Mouse (Mus musculus) lung, postnatal 0 days (tissue): Measurements from ENCODE around the gene Galk2.

Experiments
- CTCF ChIP-seq: IDR thresholded peaks from 2 replicates; pipeline ENCODE4 v1.5.1; 2016; ENCODE audit warnings: antibody characterized with exemption, mild to moderate bottlenecking
- EP300 ChIP-seq: IDR thresholded peaks from 2 replicates; pipeline ENCODE4 v1.6.1; 2016; ENCODE audit warnings: antibody characterized with exemption, mild to moderate bottlenecking, control low read depth

DNA sequence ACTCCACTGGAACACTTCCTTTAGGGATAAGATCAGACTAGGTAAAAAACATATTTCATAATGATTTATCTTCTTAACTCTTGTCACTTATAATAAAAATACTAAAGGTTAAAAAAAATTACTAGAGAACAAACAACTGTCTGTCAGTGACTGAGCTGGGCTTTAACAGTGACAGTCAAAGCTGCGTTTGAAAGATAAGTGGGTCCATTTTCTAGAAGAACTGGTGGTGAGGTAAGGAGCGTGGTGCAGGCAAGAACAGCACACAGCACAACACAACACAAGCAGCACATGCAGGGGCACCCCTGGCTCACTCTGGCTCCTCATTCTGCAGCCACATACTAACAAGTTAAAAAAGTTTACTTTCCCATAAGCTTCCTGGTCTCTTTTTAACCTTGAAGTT lies 7.7 kb upstream of the Galk2 start:
- TF ChIP-seq CTCF, result no peak
- TF ChIP-seq EP300, result no peak
